Mouse (Mus musculus) midbrain, embryonic 14.5 days (tissue): Measurements from ENCODE around the gene Gm10647. TPM values are rescaled to one million over a fixed set of nuclear protein-coding genes. Genes with fewer than 3 reads are reported as not detected.

Experiments used
- ATAC-seq: fragments of 200-750 bp; cut with Nextera tagmentation; 2 replicates; pipeline ENCODE4 v1.8.0; 2017; ENCODE audit warnings: moderate number of reproducible peaks, moderate library complexity; ENCODE audit not compliant: low FRiP score, low TSS enrichment
- DNase-seq: peaks from one replicate; pipeline ENCODE4 v3.0.0-alpha.2; 2015
- H3K27ac ChIP-seq: fragments of 300-500 bp; sonication (generic); replicated peaks from 2 replicates; pipeline ENCODE4 v1.5.1; 2014; ENCODE audit warnings: mild to moderate bottlenecking, low read depth, low read length, moderate library complexity
- H3K27me3 ChIP-seq: fragments of 300-500 bp; sonication (generic); 2 replicates; pipeline ENCODE4 v1.6.1; 2014; ENCODE audit warnings: low read length, control low read depth, mixed read lengths; ENCODE audit not compliant: control insufficient read depth, insufficient read depth
- H3K36me3 ChIP-seq: fragments of 300-500 bp; sonication (generic); 2 replicates; pipeline ENCODE4 v1.6.1; 2014; ENCODE audit warnings: low read length, control low read depth; ENCODE audit not compliant: control insufficient read depth, insufficient read depth
- H3K4me1 ChIP-seq: fragments of 300-500 bp; sonication (generic); 2 replicates; pipeline ENCODE4 v1.6.1; 2014; ENCODE audit warnings: mild to moderate bottlenecking, antibody characterized with exemption, low read length, control low read depth; ENCODE audit not compliant: control insufficient read depth, insufficient read depth
- H3K4me2 ChIP-seq: fragments of 300-500 bp; sonication (generic); 2 replicates; pipeline ENCODE4 v1.6.1; 2014; ENCODE audit warnings: mild to moderate bottlenecking, low read length, moderate library complexity
- H3K4me3 ChIP-seq: fragments of 300-500 bp; sonication (generic); replicated peaks from 2 replicates; pipeline ENCODE4 v1.5.1; 2014; ENCODE audit warnings: low read depth, low read length
- H3K9ac ChIP-seq: fragments of 300-500 bp; sonication (generic); replicated peaks from 2 replicates; pipeline ENCODE4 v1.6.1; 2014; ENCODE audit warnings: mild to moderate bottlenecking, low read length, moderate library complexity
- H3K9me3 ChIP-seq: fragments of 300-500 bp; sonication (generic); 2 replicates; pipeline ENCODE4 v1.6.1; 2016; ENCODE audit warnings: low read length, control low read depth, mixed read lengths; ENCODE audit not compliant: control insufficient read depth
- WGBS: fragments of 180-500 bp; shearing (Covaris S2); extraction: QIAGEN DNeasy Blood & Tissue Kit; methylation state at CpG from one replicate; pipeline ENCODE4 v1.1.7; 2014; 5-methylcytosine and 5-hydroxymethylcytosine counted together
- polyA plus RNA-seq: library from polyadenylated mRNA; unstranded; fragments of >200 nt; fragmentation: Nextera tagmentation; extraction: Ambion mirVana; gene quantifications from 2 replicates; pipeline ENCODE4 v1.2.1, GENCODE M21; 2014

The Gm10647 gene
- polyA plus RNA-seq, 1 experiment from 2014 or later, result 0.11 TPM

- H3K9me3 ChIP-seq, result no peaks in the 10 kb centered on the region
- no peaks in the 10 kb centered on the region for H3K36me3 ChIP-seq
- no peak overlapping the region for H3K9ac ChIP-seq
- no peak overlapping the region for H3K4me2 ChIP-seq
- no peak for DNase-seq
- H3K4me1 ChIP-seq, result peaks cover 12% of the 10 kb centered on the region
- H3K4me3 ChIP-seq, result no peak overlapping the region
- H3K27ac ChIP-seq, result no peak overlapping the region
- 84% methylated on average over 4 of the region's 4 CpGs for WGBS
- ATAC-seq, result no peak
- peaks cover 4% of the 10 kb centered on the region; the same call in 1 of the 2 replicates for H3K27me3 ChIP-seq
Observed at GRCm38 (mm10) chr9:66832366-66832908, 35.6 kb downstream of the Gm10647 start.

GRCm38 (mm10) chr9:66833851-66834250 lies 37.0 kb downstream of the Gm10647 start:
- ATAC-seq (no peak), DNase-seq (no peak)
- no peaks in the 10 kb centered on the region for H3K36me3 ChIP-seq
- H3K4me1 ChIP-seq, result peaks cover 12% of the 10 kb centered on the region
- peak overlapping the region; percentile 98 for H3K4me2 ChIP-seq
- peak overlapping the region; percentile 47; the same call in 1 of the 2 replicates for H3K9ac ChIP-seq
- WGBS, result 17% methylated on average over 7 of the region's 7 CpGs
- no peaks in the 10 kb centered on the region for H3K9me3 ChIP-seq
- peaks cover 4% of the 10 kb centered on the region; the same call in 1 of the 2 replicates for H3K27me3 ChIP-seq
- no peak overlapping the region for H3K27ac ChIP-seq
- peak overlapping the region; percentile 63 for H3K4me3 ChIP-seq

- DNase-seq (peak; percentile 99), ATAC-seq (peak; percentile 100)
- no peak within 1 kb of the TSS for H3K27ac ChIP-seq
- peak within 1 kb of the TSS; percentile 47 for H3K9ac ChIP-seq
- peak within 1 kb of the TSS; percentile 98 for H3K4me2 ChIP-seq
- H3K27me3 ChIP-seq, result peaks cover 4% of the 10 kb centered on the region; the same call in 1 of the 2 replicates
- peaks cover 12% of the 10 kb centered on the region for H3K4me1 ChIP-seq
- no peaks in the 10 kb centered on the region for H3K9me3 ChIP-seq
- WGBS, result under 1% methylated on average over 58 of the region's 58 CpGs
- no peaks in the 10 kb centered on the region for H3K36me3 ChIP-seq
- peak within 1 kb of the TSS; percentile 63 for H3K4me3 ChIP-seq
Observed at GRCm38 (mm10) chr9:66834318-66835096, 37.7 kb downstream of the Gm10647 start, which contains the start of gene Aph1c. Aph1c (minus strand) TSS chr9:66834726.

GRCm38 (mm10) chr9:66835097-66835480 lies 38.2 kb downstream of the Gm10647 start:
- Histone ChIP-seq H3K36me3 (no peaks in the 10 kb centered on the region), H3K9me3 (no peaks in the 10 kb centered on the region), H3K9ac (peak overlapping the region; percentile 42), H3K4me2 (peak overlapping the region; percentile 98), H3K27me3 (peaks cover 4% of the 10 kb centered on the region; the same call in 1 of the 2 replicates), H3K4me3 (peak overlapping the region; percentile 63), H3K27ac (no peak overlapping the region), H3K4me1 (peaks cover 12% of the 10 kb centered on the region)
- ATAC-seq, result peak; percentile 79
- DNase-seq, result no peak
- WGBS, result under 1% methylated on average over 24 of the region's 24 CpGs

GRCm38 (mm10) chr9:66846822-66847221 lies 50.0 kb downstream of the Gm10647 start:
- 95% methylated on average over 5 of the region's 5 CpGs for WGBS
- peaks cover 26% of the 10 kb centered on the region for H3K36me3 ChIP-seq
- no peaks in the 10 kb centered on the region for H3K9me3 ChIP-seq
- H3K27me3 ChIP-seq, result no peaks in the 10 kb centered on the region
- no peak for ATAC-seq
- H3K9ac ChIP-seq, result no peak overlapping the region
- no peak overlapping the region for H3K27ac ChIP-seq
- no peak overlapping the region for H3K4me3 ChIP-seq
- no peaks in the 10 kb centered on the region for H3K4me1 ChIP-seq
- no peak for DNase-seq
- H3K4me2 ChIP-seq, result no peak overlapping the region

Other genes with a start within 250 kb of the Gm10647 start
- gene Usp3, start 203.9 kb upstream of the Gm10647 start, polyA plus RNA-seq, result 70.0 and 104 TPM in 2 replicates
- 0.07 and 0.62 TPM in 2 replicates for gene Car12, start 83.4 kb upstream of the Gm10647 start, polyA plus RNA-seq
- gene Aph1b, start 1.5 kb upstream of the Gm10647 start, polyA plus RNA-seq, result 20.1 and 32.0 TPM in 2 replicates
- gene Aph1c, start 37.7 kb downstream of the Gm10647 start, polyA plus RNA-seq, result 2.1 and 3.4 TPM in 2 replicates
- 20.8 and 27.6 TPM in 2 replicates for gene Rab8b, start 122.6 kb downstream of the Gm10647 start, polyA plus RNA-seq
- gene Rps27l, start 149.0 kb downstream of the Gm10647 start, polyA plus RNA-seq, result 245 and 251 TPM in 2 replicates
- 14.2 and 14.8 TPM in 2 replicates for gene Lactb, start 178.4 kb downstream of the Gm10647 start, polyA plus RNA-seq